Mouse (Mus musculus) heart, embryonic 11.5 days (tissue): ENCODE measurements around the gene 2010111I01Rik. TPM values are rescaled to one million over a fixed set of nuclear protein-coding genes. Genes with fewer than 3 reads are reported as not detected.

Experiments
- ATAC-seq: fragments of 200-750 bp; cut with Nextera tagmentation; replicated peaks from 2 replicates; pipeline ENCODE4 v1.8.0; 2017; ENCODE audit warnings: moderate library complexity; ENCODE audit not compliant: insufficient number of reproducible peaks, low FRiP score, low TSS enrichment
- H3K27ac ChIP-seq: fragments of 300-500 bp; sonication (generic); 2 replicates; pipeline ENCODE4 v1.5.1; 2014; ENCODE audit warnings: mild to moderate bottlenecking, low read depth, low read length
- H3K27me3 ChIP-seq: fragments of 300-500 bp; sonication (generic); 2 replicates; pipeline ENCODE4 v1.6.1; 2014; ENCODE audit warnings: mild to moderate bottlenecking, low read length, mixed read lengths; ENCODE audit not compliant: control insufficient read depth, insufficient read depth
- H3K36me3 ChIP-seq: fragments of 300-500 bp; sonication (generic); 2 replicates; pipeline ENCODE4 v1.6.1; 2014; ENCODE audit warnings: mild to moderate bottlenecking, low read length, moderate library complexity, mixed read lengths; ENCODE audit not compliant: control insufficient read depth, insufficient read depth
- H3K4me1 ChIP-seq: fragments of 300-500 bp; sonication (generic); 2 replicates; pipeline ENCODE4 v1.6.1; 2014; ENCODE audit warnings: low read length; ENCODE audit not compliant: control insufficient read depth, insufficient read depth
- H3K4me2 ChIP-seq: fragments of 300-500 bp; sonication (generic); 2 replicates; pipeline ENCODE4 v1.6.1; 2014; ENCODE audit warnings: mild to moderate bottlenecking, moderate library complexity
- H3K4me3 ChIP-seq: fragments of 300-500 bp; sonication (generic); 2 replicates; pipeline ENCODE4 v1.5.1; 2014; ENCODE audit warnings: low read depth, low read length
- H3K9ac ChIP-seq: fragments of 300-500 bp; sonication (generic); 2 replicates; pipeline ENCODE4 v1.6.1; 2014; ENCODE audit warnings: mild to moderate bottlenecking, low read depth, low read length, moderate library complexity
- H3K9me3 ChIP-seq: fragments of 300-500 bp; sonication (generic); replicated peaks from 2 replicates; pipeline ENCODE4 v1.6.1; 2016; ENCODE audit warnings: low read length; ENCODE audit not compliant: control insufficient read depth
- WGBS: fragments of 180-500 bp; shearing (Covaris S2); extraction: QIAGEN DNeasy Blood & Tissue Kit; methylation state at CpG from one replicate; pipeline ENCODE4 v1.1.7; 2014; ENCODE audit not compliant: insufficient replicate concordance; 5-methylcytosine and 5-hydroxymethylcytosine counted together
- polyA plus RNA-seq: library from polyadenylated mRNA; unstranded; fragments of >200 nt; fragmentation: Nextera tagmentation; extraction: Ambion mirVana; gene quantifications from 2 replicates; pipeline ENCODE4 v1.2.1, GENCODE M21; 2014

2010111I01Rik gene
- polyA plus RNA-seq, 1 experiment from 2014 or later = 58.9 TPM

GRCm38 (mm10) chr13:63258167-63258582 is 293.5 kb downstream of the 2010111I01Rik start:
- no peak for ATAC-seq
- Histone ChIP-seq H3K4me1 (peaks cover 67% of the 10 kb centered on the region), H3K9me3 (no peaks in the 10 kb centered on the region), H3K36me3 (peaks cover 3% of the 10 kb centered on the region), H3K4me3 (no peak overlapping the region), H3K4me2 (no peak overlapping the region), H3K9ac (no peak overlapping the region), H3K27ac (no peak overlapping the region), H3K27me3 (no peaks in the 10 kb centered on the region)
- 66% methylated on average over 6 of the region's 6 CpGs for WGBS

DNA sequence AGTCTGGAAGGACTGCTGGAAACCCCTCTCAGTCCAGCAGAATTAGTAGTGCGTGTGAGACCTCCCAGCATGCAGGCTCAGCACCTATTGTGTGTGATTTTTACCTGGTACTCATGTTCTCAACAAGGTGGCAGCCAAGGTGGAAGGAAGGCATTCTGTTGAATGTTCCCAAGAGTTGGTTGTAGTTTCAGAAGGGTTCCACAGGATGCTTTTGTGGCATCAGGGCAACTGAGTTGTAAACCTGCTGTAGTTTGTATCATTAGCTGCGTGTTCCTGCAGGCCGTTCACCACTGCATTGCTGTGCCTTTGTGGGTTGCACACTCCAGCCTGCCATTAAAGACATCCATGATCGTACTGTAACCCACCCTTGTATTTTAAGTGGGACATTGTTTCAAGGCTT is 294.0 kb downstream of the 2010111I01Rik start:
- Histone ChIP-seq H3K9ac (peak overlapping the region; percentile 29; the same call in 1 of the 2 replicates), H3K27me3 (no peaks in the 10 kb centered on the region), H3K27ac (peak overlapping the region; percentile 30; the same call in 1 of the 2 replicates), H3K9me3 (no peaks in the 10 kb centered on the region), H3K36me3 (peaks cover 3% of the 10 kb centered on the region), H3K4me2 (no peak overlapping the region), H3K4me3 (no peak overlapping the region), H3K4me1 (peaks cover 64% of the 10 kb centered on the region)
- ATAC-seq = no peak
- 88% methylated on average over 4 of the region's 4 CpGs for WGBS

GRCm38 (mm10) chr13:63260133-63260532 is 295.4 kb downstream of the 2010111I01Rik start:
- Histone ChIP-seq H3K36me3 (peaks cover 3% of the 10 kb centered on the region), H3K9ac (no peak overlapping the region), H3K9me3 (no peaks in the 10 kb centered on the region), H3K27ac (peak overlapping the region; percentile 85), H3K4me2 (peak overlapping the region; percentile 17; the same call in 1 of the 2 replicates), H3K4me1 (peaks cover 55% of the 10 kb centered on the region), H3K4me3 (no peak overlapping the region), H3K27me3 (no peaks in the 10 kb centered on the region)
- 24% methylated on average over 4 of the region's 4 CpGs for WGBS
- no peak for ATAC-seq

GRCm38 (mm10) chr13:63260753-63261631 is 296.3 kb downstream of the 2010111I01Rik start:
- peak overlapping the region; percentile 7; the same call in 1 of the 2 replicates for H3K4me2 ChIP-seq
- 52% methylated on average over 18 of the region's 18 CpGs for WGBS
- no peak for ATAC-seq

DNA sequence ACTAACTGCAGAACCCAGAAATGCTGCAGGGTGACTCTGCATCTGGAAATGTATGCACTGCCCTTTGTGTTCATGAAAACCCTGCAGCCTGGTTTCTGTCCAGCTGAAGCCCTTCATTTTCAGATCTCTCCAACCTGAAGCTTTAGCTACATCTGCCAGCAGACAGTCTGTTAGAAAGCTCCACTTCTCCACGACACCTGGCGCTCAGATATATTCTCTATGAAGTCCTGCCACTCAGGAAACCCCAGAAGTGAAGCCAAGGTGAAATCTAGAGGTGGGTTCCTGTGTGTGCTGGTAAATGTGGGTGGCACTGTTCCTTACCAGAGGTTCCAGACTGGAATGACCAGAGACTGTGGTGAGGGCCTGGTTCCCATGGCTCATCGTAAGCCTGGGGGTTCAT is 297.0 kb downstream of the 2010111I01Rik start:
- no peak for ATAC-seq
- H3K4me2 ChIP-seq = no peak overlapping the region
- peaks cover 3% of the 10 kb centered on the region for H3K36me3 ChIP-seq
- no peak overlapping the region for H3K4me3 ChIP-seq
- peaks cover 53% of the 10 kb centered on the region for H3K4me1 ChIP-seq
- H3K9ac ChIP-seq = no peak overlapping the region
- no peaks in the 10 kb centered on the region for H3K27me3 ChIP-seq
- H3K9me3 ChIP-seq = no peaks in the 10 kb centered on the region
- H3K27ac ChIP-seq = peak overlapping the region; percentile 85
- WGBS = 90% methylated on average over 3 of the region's 3 CpGs

More at GRCm38 (mm10) chr13:63260753-63261631, 296.3 kb downstream of the 2010111I01Rik start:
- H3K9ac ChIP-seq = peak overlapping the region; percentile 24; the same call in 1 of the 2 replicates
- H3K36me3 ChIP-seq = peaks cover 3% of the 10 kb centered on the region
- H3K4me3 ChIP-seq = no peak overlapping the region
- no peaks in the 10 kb centered on the region for H3K27me3 ChIP-seq
- peaks cover 53% of the 10 kb centered on the region for H3K4me1 ChIP-seq
- no peaks in the 10 kb centered on the region for H3K9me3 ChIP-seq
- H3K27ac ChIP-seq = peak overlapping the region; percentile 85

DNA sequence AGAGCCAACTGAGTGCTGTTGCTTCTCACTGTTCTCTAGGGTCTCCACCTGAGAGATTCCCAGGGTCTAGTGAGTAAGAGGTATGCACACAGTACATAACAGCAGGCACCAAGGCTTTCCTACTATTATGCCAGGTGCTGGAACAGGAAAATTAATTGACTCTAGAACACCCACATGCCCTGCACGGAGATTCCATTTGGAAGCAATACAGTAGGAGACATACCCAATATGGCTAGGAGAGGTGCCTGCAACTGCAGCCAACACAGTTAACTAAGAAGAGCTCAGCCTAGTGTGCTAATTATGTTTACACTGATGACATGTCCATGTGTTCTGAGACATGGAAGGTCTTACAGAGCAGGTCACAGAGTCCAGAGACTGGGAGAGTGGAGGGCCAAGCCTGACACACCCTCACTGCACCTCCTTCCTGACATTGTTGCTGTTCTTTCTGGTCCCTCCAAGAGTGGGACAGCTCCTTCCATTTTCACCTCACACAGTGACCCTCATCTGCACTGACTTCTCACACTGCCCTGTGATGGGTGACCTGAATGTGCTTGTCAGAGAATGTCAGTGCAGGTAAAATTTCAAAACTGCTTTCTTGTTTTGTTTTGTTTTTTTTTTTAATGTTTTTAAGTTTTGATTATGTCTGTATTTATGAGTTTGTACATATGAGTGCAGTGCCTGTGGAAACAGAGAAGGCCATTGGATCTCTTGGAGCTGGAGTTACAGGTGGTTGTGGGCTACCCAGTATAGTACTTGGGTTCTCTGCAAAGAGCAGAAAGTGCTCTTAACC is 297.7 kb downstream of the 2010111I01Rik start:
- Histone ChIP-seq H3K4me2 (no peak overlapping the region), H3K4me3 (no peak overlapping the region), H3K4me1 (peaks cover 49% of the 10 kb centered on the region), H3K9me3 (no peaks in the 10 kb centered on the region), H3K27ac (no peak overlapping the region), H3K27me3 (no peaks in the 10 kb centered on the region), H3K36me3 (no peaks in the 10 kb centered on the region), H3K9ac (no peak overlapping the region)
- 85% methylated on average over 1 of the region's 1 CpGs for WGBS
- ATAC-seq = no peak

- Histone ChIP-seq H3K36me3 (no peaks in the 10 kb centered on the region), H3K4me3 (no peak overlapping the region), H3K4me1 (peaks cover 32% of the 10 kb centered on the region), H3K9ac (no peak overlapping the region), H3K27me3 (peaks cover 3% of the 10 kb centered on the region), H3K4me2 (no peak overlapping the region), H3K27ac (no peak overlapping the region), H3K9me3 (no peaks in the 10 kb centered on the region)
- 87% methylated on average over 4 of the region's 4 CpGs for WGBS
- no peak for ATAC-seq
Observed at GRCm38 (mm10) chr13:63268371-63268770, 303.7 kb downstream of the 2010111I01Rik start.

GRCm38 (mm10) chr13:63268776-63269175 is 304.1 kb downstream of the 2010111I01Rik start:
- 81% methylated on average over 1 of the region's 1 CpGs for WGBS
- Histone ChIP-seq H3K4me3 (no peak overlapping the region), H3K9me3 (no peaks in the 10 kb centered on the region), H3K27ac (no peak overlapping the region), H3K4me1 (peaks cover 33% of the 10 kb centered on the region), H3K9ac (no peak overlapping the region), H3K27me3 (peaks cover 3% of the 10 kb centered on the region), H3K4me2 (no peak overlapping the region), H3K36me3 (no peaks in the 10 kb centered on the region)
- no peak for ATAC-seq
